Mouse (Mus musculus): ENCODE data around the gene Dennd1b.

- TF ChIP-seq CTCF (conservative IDR thresholded peaks at IDR 0.05; ENCODE audit: low read length) (no peak), POU5F1 (IDR thresholded peaks at IDR 0.05; ENCODE audit: borderline replicate concordance, low read length) (no peak)
Observed at GRCm38 (mm10) chr1:139139644-139140043, 176.4 kb downstream of the Dennd1b start.

All from E14TG2a.4 (cell line).